Mouse (Mus musculus) pancreas, adult 10 weeks (tissue): Measurements from ENCODE around the gene Lix1. TPM values are rescaled to one million over a fixed set of nuclear protein-coding genes. Genes with fewer than 3 reads are reported as not detected.

Experiments used
- polyA plus RNA-seq: library from polyadenylated mRNA; stranded (reverse); fragments of 350-450 nt; fragmentation: Illumina TruSeq; extraction: RNeasy Lipid Tissue Mini Kit (QIAGEN cat#74804); gene quantifications from one replicate; pipeline ENCODE4 v1.2.3, GENCODE M21; 2015; ENCODE audit warnings: low read depth, low replicate concordance; ENCODE audit not compliant: insufficient read depth

Gene Lix1
- polyA plus RNA-seq, result 0.30 TPM

GRCm38 (mm10) chr17:17402222-17403004 lies at the start of gene Lix1:
TSS of gene Lix1 (plus strand) at chr17:17402672.

GRCm38 (mm10) chr17:17373918-17374910 lies 28.3 kb upstream of the Lix1 start, which contains the start of gene Riok2:
TSS of gene Riok2 (plus strand) at chr17:17374309.

Other genes starting within 250 kb of the Lix1 start
- gene Riok2, start 28.4 kb upstream of the Lix1 start, polyA plus RNA-seq, result 3.5 TPM
- 5.5 TPM for gene Lnpep, start 222.4 kb downstream of the Lix1 start, polyA plus RNA-seq